Mouse (Mus musculus) embryonic facial prominence, embryonic 14.5 days (tissue): ENCODE data around the gene Traip. TPM values are rescaled to one million over a fixed set of nuclear protein-coding genes. Genes with fewer than 3 reads are reported as not detected.

Experiments
- ATAC-seq: fragments of 200-750 bp; cut with Nextera tagmentation; 2 replicates; pipeline ENCODE4 v1.8.0; 2017; ENCODE audit warnings: low read depth, moderate number of reproducible peaks, moderate TSS enrichment
- DNase-seq: peaks from one replicate; pipeline ENCODE4 v3.0.0-alpha.2; 2015; ENCODE audit warnings: low spot score
- H3K27ac ChIP-seq: fragments of 300-500 bp; sonication (generic); replicated peaks from 2 replicates; pipeline ENCODE4 v1.5.1; 2014; ENCODE audit warnings: low read depth, mild to moderate bottlenecking, low read length, moderate library complexity
- H3K27me3 ChIP-seq: fragments of 300-500 bp; sonication (generic); replicated peaks from 2 replicates; pipeline ENCODE4 v1.6.1; 2014; ENCODE audit warnings: low read length; ENCODE audit not compliant: control insufficient read depth, insufficient read depth
- H3K36me3 ChIP-seq: fragments of 300-500 bp; sonication (generic); 2 replicates; pipeline ENCODE4 v1.6.1; 2014; ENCODE audit warnings: low read length, mixed read lengths; ENCODE audit not compliant: control insufficient read depth, insufficient read depth
- H3K4me1 ChIP-seq: fragments of 300-500 bp; sonication (generic); 2 replicates; pipeline ENCODE4 v1.6.1; 2014; ENCODE audit warnings: antibody characterized with exemption, low read length; ENCODE audit not compliant: control insufficient read depth, insufficient read depth
- H3K4me2 ChIP-seq: fragments of 300-500 bp; sonication (generic); 2 replicates; pipeline ENCODE4 v1.6.1; 2014; ENCODE audit warnings: low read depth, mild to moderate bottlenecking, low read length, moderate library complexity, mixed read lengths
- H3K4me3 ChIP-seq: fragments of 300-500 bp; sonication (generic); 2 replicates; pipeline ENCODE4 v1.5.1; 2014; ENCODE audit warnings: low read depth, mild to moderate bottlenecking, low read length
- H3K9ac ChIP-seq: fragments of 300-500 bp; sonication (generic); 2 replicates; pipeline ENCODE4 v1.6.1; 2014; ENCODE audit warnings: low read depth, mild to moderate bottlenecking, low read length, moderate library complexity, mixed read lengths
- H3K9me3 ChIP-seq: fragments of 300-500 bp; sonication (generic); 2 replicates; pipeline ENCODE4 v1.6.1; 2016; ENCODE audit warnings: low read length; ENCODE audit not compliant: control insufficient read depth
- WGBS: fragments of 180-500 bp; shearing (Covaris S2); extraction: QIAGEN DNeasy Blood & Tissue Kit; methylation state at CpG from one replicate; pipeline ENCODE4 v1.1.7; 2014; 5-methylcytosine and 5-hydroxymethylcytosine counted together
- polyA plus RNA-seq: library from polyadenylated mRNA; unstranded; fragments of >200 nt; fragmentation: Nextera tagmentation; extraction: Ambion mirVana; gene quantifications from 2 replicates; pipeline ENCODE4 v1.2.1, GENCODE M21; 2014

The Traip gene
- polyA plus RNA-seq, 1 experiment from 2014 or later, result 15.5 TPM

DNA sequence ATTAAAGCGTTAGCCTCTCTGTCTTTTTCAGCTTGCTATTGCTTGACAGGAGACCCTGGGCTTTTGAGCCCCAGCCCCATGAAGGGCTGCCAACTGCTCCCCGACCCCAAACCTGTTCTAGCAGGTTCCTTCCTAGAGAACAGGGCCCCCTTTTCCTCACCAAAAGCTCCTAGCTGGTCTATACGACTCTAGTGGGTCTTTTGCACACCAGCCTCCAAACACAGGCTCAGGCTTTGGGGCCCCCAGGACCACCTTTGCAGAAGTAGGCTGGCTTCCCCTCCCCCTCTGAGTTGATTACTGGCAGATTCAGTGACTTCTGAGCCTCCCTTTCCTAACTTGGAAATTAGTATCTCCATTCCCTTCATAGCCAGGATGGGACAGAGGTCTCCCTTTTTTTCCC is 13.1 kb upstream of the Traip start:
- no peak for ATAC-seq
- Histone ChIP-seq H3K9me3 (no peaks in the 10 kb centered on the region), H3K9ac (peak overlapping the region; percentile 65; the same call in 1 of the 2 replicates), H3K4me3 (peak overlapping the region; percentile 44), H3K27ac (no peak overlapping the region), H3K4me1 (peaks cover 8% of the 10 kb centered on the region; the same call in 1 of the 2 replicates), H3K4me2 (peak overlapping the region; percentile 74), H3K36me3 (no peaks in the 10 kb centered on the region), H3K27me3 (0 out of 2 replicates have a peak, but pooled peaks cover 16% of the 10 kb centered on the region)
- WGBS, result 14% methylated on average over 3 of the region's 3 CpGs
- DNase-seq, result no peak

GRCm38 (mm10) chr9:107947241-107948194 is 2.4 kb upstream of the Traip start:
- Histone ChIP-seq H3K4me1 (peaks cover 4% of the 10 kb centered on the region), H3K27me3 (no peaks in the 10 kb centered on the region), H3K4me3 (no peak overlapping the region), H3K9me3 (no peaks in the 10 kb centered on the region), H3K9ac (no peak overlapping the region), H3K27ac (no peak overlapping the region), H3K4me2 (no peak overlapping the region), H3K36me3 (no peaks in the 10 kb centered on the region)
- ATAC-seq, result no peak
- WGBS, result 86% methylated on average over 30 of the region's 31 CpGs
- peak; percentile 23 for DNase-seq

- no peaks in the 10 kb centered on the region for H3K9me3 ChIP-seq
- 76% methylated on average over 13 of the region's 13 CpGs for WGBS
- no peak overlapping the region for H3K4me2 ChIP-seq
- H3K4me3 ChIP-seq, result no peak overlapping the region
- no peaks in the 10 kb centered on the region for H3K27me3 ChIP-seq
- no peak overlapping the region for H3K9ac ChIP-seq
- ATAC-seq, result no peak
- H3K36me3 ChIP-seq, result no peaks in the 10 kb centered on the region
- H3K27ac ChIP-seq, result no peak overlapping the region
- no peak for DNase-seq
- peaks cover 4% of the 10 kb centered on the region for H3K4me1 ChIP-seq
Measured at GRCm38 (mm10) chr9:107949184-107949921, 583 bp upstream of the Traip start.

DNA sequence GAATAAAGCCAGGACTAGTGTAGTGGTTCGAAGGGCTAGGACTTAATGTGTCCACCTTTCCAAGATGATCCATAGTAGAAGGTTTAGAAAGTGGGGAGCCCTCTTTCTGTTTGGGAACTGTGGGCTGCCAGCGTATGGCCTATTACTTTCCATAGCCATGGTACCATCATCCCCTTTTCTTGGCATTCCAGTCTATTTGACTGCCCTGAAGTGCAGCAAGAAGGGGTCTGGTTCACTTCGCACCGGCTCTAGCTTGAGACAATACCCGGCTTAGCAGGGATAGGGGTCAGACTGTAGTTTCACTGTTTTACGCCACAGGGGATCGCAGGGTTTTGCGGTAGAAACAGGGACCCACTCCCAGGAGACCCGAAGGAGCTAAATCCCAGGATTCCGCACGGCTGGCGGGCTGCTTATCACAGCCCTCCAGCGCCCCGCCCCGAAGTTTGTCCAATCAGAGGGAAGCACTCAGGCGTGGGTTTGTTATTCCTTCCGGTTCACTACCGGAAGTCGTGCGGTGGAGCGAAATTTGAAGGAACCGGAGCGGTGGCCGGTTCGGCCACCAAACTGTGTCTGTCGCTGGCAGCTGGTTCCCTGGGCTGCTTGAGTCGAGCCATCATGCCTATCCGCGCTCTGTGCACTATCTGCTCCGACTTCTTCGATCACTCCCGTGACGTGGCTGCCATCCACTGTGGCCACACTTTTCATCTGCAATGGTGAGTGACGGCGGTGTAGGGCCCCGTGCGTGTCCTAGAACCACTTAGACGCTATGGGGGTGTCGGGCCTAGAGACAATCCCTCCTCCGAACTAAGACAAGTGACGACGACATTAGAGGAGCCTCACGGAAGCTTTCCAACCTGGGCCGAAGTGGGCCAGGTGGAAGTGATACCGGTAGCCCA is 772 bp downstream of the Traip start:
- ATAC-seq, result peak; percentile 96
- Histone ChIP-seq H3K9me3 (no peaks in the 10 kb centered on the region), H3K27ac (peak overlapping the region; percentile 77), H3K4me2 (peak overlapping the region; percentile 65), H3K4me1 (peaks cover 4% of the 10 kb centered on the region), H3K4me3 (peak overlapping the region; percentile 69), H3K36me3 (no peaks in the 10 kb centered on the region), H3K9ac (peak overlapping the region; percentile 73), H3K27me3 (no peaks in the 10 kb centered on the region)
- 14% methylated on average over 42 of the region's 45 CpGs for WGBS
- DNase-seq, result peak; percentile 97

DNA sequence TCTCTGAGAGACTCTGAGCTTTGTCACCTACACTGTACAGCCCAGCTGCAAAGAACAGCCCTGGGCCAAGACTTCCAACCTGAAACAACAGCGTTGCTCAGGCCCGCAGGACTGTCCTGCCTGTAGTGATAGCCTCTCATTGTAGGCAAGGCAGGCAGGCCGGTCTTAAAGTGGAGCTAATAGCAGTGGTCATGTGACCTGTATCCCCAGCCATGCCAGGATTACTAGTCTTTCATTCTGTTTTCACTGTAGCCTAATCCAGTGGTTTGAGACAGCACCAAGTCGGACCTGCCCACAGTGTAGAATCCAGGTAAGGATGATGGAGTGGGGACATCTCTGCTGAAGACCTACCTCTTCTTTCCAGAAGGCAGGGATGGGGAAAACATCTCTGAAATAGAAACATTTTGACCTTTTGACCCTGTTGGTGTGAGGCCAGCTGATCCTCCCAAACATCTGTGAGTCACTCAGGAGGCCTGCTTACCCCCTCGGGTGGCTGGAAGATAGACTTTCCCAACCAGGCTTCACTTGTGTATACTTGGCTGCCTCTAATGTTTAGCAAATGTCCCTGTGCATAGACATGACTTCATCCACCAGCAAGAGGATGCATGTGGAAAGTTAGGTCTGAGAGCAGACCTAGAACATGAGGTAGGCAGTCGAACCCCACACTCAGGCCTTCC is 5.8 kb downstream of the Traip start:
- Histone ChIP-seq H3K27ac (no peak overlapping the region), H3K9me3 (no peaks in the 10 kb centered on the region), H3K36me3 (peaks cover 29% of the 10 kb centered on the region; the same call in 1 of the 2 replicates), H3K4me1 (no peaks in the 10 kb centered on the region; the same call in 1 of the 2 replicates), H3K9ac (no peak overlapping the region), H3K27me3 (no peaks in the 10 kb centered on the region), H3K4me3 (no peak overlapping the region), H3K4me2 (no peak overlapping the region)
- ATAC-seq (no peak), DNase-seq (no peak)
- 73% methylated on average over 6 of the region's 6 CpGs for WGBS

- H3K9ac ChIP-seq, result no peak overlapping the region
- WGBS, result 66% methylated on average over 6 of the region's 6 CpGs
- H3K4me2 ChIP-seq, result no peak overlapping the region
- ATAC-seq (no peak), DNase-seq (no peak)
- H3K36me3 ChIP-seq, result peaks cover 29% of the 10 kb centered on the region
- no peak overlapping the region for H3K27ac ChIP-seq
- H3K4me3 ChIP-seq, result no peak overlapping the region
- no peaks in the 10 kb centered on the region for H3K4me1 ChIP-seq
- no peaks in the 10 kb centered on the region for H3K27me3 ChIP-seq
- no peaks in the 10 kb centered on the region for H3K9me3 ChIP-seq
Measured at GRCm38 (mm10) chr9:107957141-107957540, 7.2 kb downstream of the Traip start.

GRCm38 (mm10) chr9:107959896-107960295 is 10.0 kb downstream of the Traip start:
- H3K4me3 ChIP-seq, result no peak overlapping the region
- H3K4me2 ChIP-seq, result no peak overlapping the region
- 73% methylated on average over 6 of the region's 6 CpGs for WGBS
- H3K9me3 ChIP-seq, result no peaks in the 10 kb centered on the region
- no peaks in the 10 kb centered on the region for H3K4me1 ChIP-seq
- ATAC-seq (no peak), DNase-seq (no peak)
- H3K36me3 ChIP-seq, result peaks cover 38% of the 10 kb centered on the region
- H3K27me3 ChIP-seq, result no peaks in the 10 kb centered on the region
- no peak overlapping the region for H3K9ac ChIP-seq
- H3K27ac ChIP-seq, result no peak overlapping the region
